Mouse (Mus musculus): ENCODE measurements at regions not wholly inside any gene's neighbourhood (a gene's known extent, or its start where the extent isn't known, plus 50 kb on each side); places are given as distances from the start of the nearest gene placed in this dataset.
A peak's percentile ranks its signal among the peaks of the same experiment; 100 is the strongest.

- Histone ChIP-seq H3K4me3 (replicated peaks; ENCODE audit: insufficient read depth, low read depth, low read length) (no peak overlapping the region), H3K27me3 (ENCODE audit: control insufficient read depth, insufficient read depth, low read length) (no peaks in the 10 kb centered on the region; the same call in 1 of the 2 replicates), H3K27ac (ENCODE audit: insufficient read depth, low read length) (no peak overlapping the region), H3K4me1 (ENCODE audit: control insufficient read depth, insufficient read depth, low read length) (peaks cover 3% of the 10 kb centered on the region; the same call in 1 of the 2 replicates)
- TF ChIP-seq POLR2A (IDR thresholded peaks at IDR 0.05; ENCODE audit: borderline replicate concordance, insufficient read depth, low read length) (no peak), CTCF (IDR thresholded peaks at IDR 0.05; ENCODE audit: borderline replicate concordance, insufficient read depth, low read depth, low read length) (no peak)
- peak in 1 of 2 experiments; percentile 26 for DNase-seq
- 23% methylated on average over 6 of the region's 6 CpGs for WGBS
These were observed 91.0 kb upstream of the Gjb6 start for GRCm38 (mm10) chr14:57224381-57224780.

GRCm38 (mm10) chr14:57220343-57220742 lies 86.9 kb upstream of the Gjb6 start:
- H3K4me3 ChIP-seq (replicated peaks; ENCODE audit: insufficient read depth, low read depth, low read length), result no peak overlapping the region
- no peaks in the 10 kb centered on the region for H3K27me3 ChIP-seq (ENCODE audit: control insufficient read depth, insufficient read depth, low read length)
- peaks cover 3% of the 10 kb centered on the region; the same call in 1 of the 2 replicates for H3K4me1 ChIP-seq (ENCODE audit: control insufficient read depth, insufficient read depth, low read length)
- no peak for DNase-seq
- WGBS, result 96% methylated on average over 4 of the region's 4 CpGs
- no peak overlapping the region for H3K27ac ChIP-seq (ENCODE audit: insufficient read depth, low read length)
- TF ChIP-seq POLR2A (IDR thresholded peaks at IDR 0.05; ENCODE audit: borderline replicate concordance, insufficient read depth, low read length) (no peak), CTCF (IDR thresholded peaks at IDR 0.05; ENCODE audit: borderline replicate concordance, insufficient read depth, low read depth, low read length) (no peak)

- H3K4me1 ChIP-seq (ENCODE audit: control insufficient read depth, insufficient read depth, low read length), result peaks cover 3% of the 10 kb centered on the region; the same call in 1 of the 2 replicates
- no peak overlapping the region for H3K27ac ChIP-seq (ENCODE audit: insufficient read depth, low read length)
- TF ChIP-seq CTCF (IDR thresholded peaks at IDR 0.05; ENCODE audit: borderline replicate concordance, insufficient read depth, low read depth, low read length) (no peak), POLR2A (IDR thresholded peaks at IDR 0.05; ENCODE audit: borderline replicate concordance, insufficient read depth, low read length) (no peak)
- no peak overlapping the region for H3K4me3 ChIP-seq (replicated peaks; ENCODE audit: insufficient read depth, low read depth, low read length)
- H3K27me3 ChIP-seq (ENCODE audit: control insufficient read depth, insufficient read depth, low read length), result no peaks in the 10 kb centered on the region
- no peak for DNase-seq
- 63% methylated on average over 1 of the region's 1 CpGs for WGBS
These were observed 86.2 kb upstream of the Gjb6 start for GRCm38 (mm10) chr14:57219643-57220042.

- Histone ChIP-seq H3K27me3 (ENCODE audit: control insufficient read depth, insufficient read depth, low read length) (no peaks in the 10 kb centered on the region; the same call in 1 of the 2 replicates), H3K27ac (ENCODE audit: insufficient read depth, low read length) (no peak overlapping the region), H3K4me1 (ENCODE audit: control insufficient read depth, insufficient read depth, low read length) (peaks cover 3% of the 10 kb centered on the region; the same call in 1 of the 2 replicates), H3K4me3 (replicated peaks; ENCODE audit: insufficient read depth, low read depth, low read length) (no peak overlapping the region)
- WGBS, result 73% methylated on average over 4 of the region's 4 CpGs
- DNase-seq, result no peak
- TF ChIP-seq CTCF (IDR thresholded peaks at IDR 0.05; ENCODE audit: borderline replicate concordance, insufficient read depth, low read depth, low read length) (no peak), POLR2A (IDR thresholded peaks at IDR 0.05; ENCODE audit: borderline replicate concordance, insufficient read depth, low read length) (no peak)
These were observed 85.7 kb upstream of the Gjb6 start for GRCm38 (mm10) chr14:57219097-57219618.

GRCm38 (mm10) chr14:57187814-57188213 lies 54.4 kb upstream of the Gjb6 start:
- H3K27ac ChIP-seq (ENCODE audit: insufficient read depth, low read length), result no peak overlapping the region
- no peaks in the 10 kb centered on the region for H3K27me3 ChIP-seq (ENCODE audit: control insufficient read depth, insufficient read depth, low read length)
- TF ChIP-seq POLR2A (IDR thresholded peaks at IDR 0.05; ENCODE audit: borderline replicate concordance, insufficient read depth, low read length), result no peak
- no peak for TF ChIP-seq CTCF (IDR thresholded peaks at IDR 0.05; ENCODE audit: borderline replicate concordance, insufficient read depth, low read depth, low read length)
- no peak for DNase-seq
- WGBS, result 100% methylated on average over 1 of the region's 1 CpGs
- H3K4me1 ChIP-seq (ENCODE audit: control insufficient read depth, insufficient read depth, low read length), result no peaks in the 10 kb centered on the region
- H3K4me3 ChIP-seq (replicated peaks; ENCODE audit: insufficient read depth, low read depth, low read length), result no peak overlapping the region
